Comparison of ENCODE assay signal across 8 mouse cellular contexts in the genomic region with DNA sequence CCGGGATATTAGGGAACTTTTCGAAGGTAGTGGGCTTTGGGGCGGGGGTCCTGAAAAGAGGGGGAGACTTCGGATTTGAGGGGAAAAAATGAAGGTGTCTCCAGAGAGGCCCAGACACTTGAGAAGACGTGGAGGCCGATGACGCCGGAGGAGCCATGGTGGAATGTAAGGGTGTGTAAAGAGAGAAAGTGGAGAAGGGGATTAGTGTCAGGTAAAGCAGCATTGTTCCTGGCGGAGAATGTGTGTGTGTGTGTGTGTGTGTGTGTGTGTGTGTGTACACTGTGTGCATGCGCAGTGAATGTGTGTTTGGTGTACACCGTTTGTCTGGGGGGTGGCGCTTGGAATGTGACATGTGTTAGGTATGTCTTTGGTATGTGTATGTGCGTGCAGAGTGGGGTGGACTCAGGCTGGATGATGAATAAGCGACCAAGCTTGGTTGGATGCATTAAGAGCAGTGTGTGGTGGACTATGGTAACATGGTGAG. TPM values are rescaled to one million over a fixed set of nuclear protein-coding genes. Genes with fewer than 3 reads are reported as not detected.
DNase-seq lines count a peak whose midpoint lies in the region; ATAC-seq lines count a peak whose summit lies in the region.

No protein-coding gene starts in this region.

- ATAC-seq in heart, embryonic 16.5 days (replicated peaks; ENCODE audit: extremely low read depth, insufficient read depth, low FRiP score) = 0 out of 2 replicates have a peak, but pooled peaks have one; percentile 14
- 0 out of 2 replicates have a peak, but pooled peaks have one; percentile 17 for ATAC-seq in megakaryocyte-erythroid progenitor cell, adult 5-6 weeks (replicated peaks; ENCODE audit: low FRiP score, low TSS enrichment, poor library complexity, severe bottlenecking)
- peak; percentile 18; the same call in 1 of the 2 replicates for ATAC-seq in stomach, embryonic 16.5 days (ENCODE audit: insufficient read depth, low FRiP score)

- peak overlapping the region; percentile 68 for H3K4me2 ChIP-seq in heart, embryonic 16.5 days (ENCODE audit: low read depth, low read length)
- H3K4me2 ChIP-seq in stomach, embryonic 16.5 days (ENCODE audit: low read depth, low read length) = peak overlapping the region; percentile 63

- H3K27me3 ChIP-seq in heart, embryonic 16.5 days (ENCODE audit: control insufficient read depth, insufficient read depth, low read length) = no peaks in the 10 kb centered on the region
- no peaks in the 10 kb centered on the region for H3K27me3 ChIP-seq in stomach, embryonic 16.5 days (ENCODE audit: control insufficient read depth, insufficient read depth, low read length)

- peak overlapping the region; percentile 85 for H3K27ac ChIP-seq in heart, embryonic 16.5 days (ENCODE audit: low read length)
- peak overlapping the region; percentile 82 for H3K27ac ChIP-seq in stomach, embryonic 16.5 days (ENCODE audit: low read length)

- WGBS in heart, embryonic 16.5 days = 20% methylated on average over 14 of the region's 14 CpGs
- 28% methylated on average over 14 of the region's 14 CpGs for WGBS in stomach, embryonic 16.5 days

- peaks cover 6% of the 10 kb centered on the region; the same call in 1 of the 2 replicates for H3K36me3 ChIP-seq in heart, embryonic 16.5 days (ENCODE audit: control insufficient read depth, insufficient read depth)
- no peaks in the 10 kb centered on the region for H3K36me3 ChIP-seq in stomach, embryonic 16.5 days (ENCODE audit: control insufficient read depth, insufficient read depth, low read length)

- intact Hi-C loops in left cerebral cortex, postnatal 14 days (cut with DNase I) = no loop called here

- peak overlapping the region; percentile 80 for H3K4me3 ChIP-seq in heart, embryonic 16.5 days (ENCODE audit: low read length)
- peak overlapping the region; percentile 70 for H3K4me3 ChIP-seq in stomach, embryonic 16.5 days (replicated peaks; ENCODE audit: low read length)

- H3K9me3 ChIP-seq in heart, embryonic 16.5 days (replicated peaks; ENCODE audit: control insufficient read depth, low read length) = no peaks in the 10 kb centered on the region; the same call in 1 of the 2 replicates
- H3K9me3 ChIP-seq in stomach, embryonic 16.5 days (replicated peaks; ENCODE audit: control insufficient read depth, low read length) = no peaks in the 10 kb centered on the region

- peaks cover 5% of the 10 kb centered on the region for H3K4me1 ChIP-seq in heart, embryonic 16.5 days (ENCODE audit: control insufficient read depth, insufficient read depth, low read length)
- H3K4me1 ChIP-seq in stomach, embryonic 16.5 days (ENCODE audit: control insufficient read depth, insufficient read depth, low read length) = peaks cover 4% of the 10 kb centered on the region

- peak; percentile 4 for DNase-seq in gastrocnemius, postnatal 10 days
- no peak for DNase-seq in gastrocnemius, adult 8-10 months (ENCODE audit: low spot score in 2 of 2)
- DNase-seq in MN1 (ENCODE audit: low spot score) = peak; percentile 15
- peak; percentile 13 for DNase-seq in embryo, embryonic 10 days (ENCODE audit: low spot score)
- peak; percentile 27 to 44 for DNase-seq in left cerebral cortex, postnatal 14 days (ENCODE audit: low spot score in 2 of 2)

- peak overlapping the region; percentile 91 for H3K9ac ChIP-seq in heart, embryonic 16.5 days (ENCODE audit: low read length)
- peak overlapping the region; percentile 82 for H3K9ac ChIP-seq in stomach, embryonic 16.5 days (ENCODE audit: low read length)

RNA-seq across cellular contexts. Expression of gene Pgrmc1, which starts 0.9 kb away (rescaled TPM):
- 10 to 100 TPM; 27.4 to 28.4 TPM for total RNA-seq in gastrocnemius, postnatal 10 days (2021)
- total RNA-seq in gastrocnemius, adult 8-10 months (2022) = 1 to 10 TPM; 6.0 to 9.2 (median 7.0) TPM
- 119 and 130 TPM in 2 replicates for polyA plus RNA-seq in heart, embryonic 16.5 days (2015; fragmentation: Nextera tagmentation; extraction: Ambion mirVana)
- total RNA-seq in left cerebral cortex, postnatal 14 days (2021) = 100 to 1,000 TPM; 295 to 333 TPM
- 74.8 and 75.4 TPM in 2 replicates for total RNA-seq in megakaryocyte-erythroid progenitor cell, adult 5-6 weeks (2014; fragmentation: Nextera tagmentation)
- total RNA-seq in megakaryocyte-erythroid progenitor cell, adult 5-6 weeks (2017) = 80.5 and 109 TPM in 2 replicates
- 224 and 242 TPM in 2 replicates for polyA plus RNA-seq in stomach, embryonic 16.5 days (2015; fragmentation: Nextera tagmentation; extraction: Ambion mirVana)

RNA-seq across cellular contexts. Expression of gene Akap17b, which starts 46.3 kb away (rescaled TPM):
- total RNA-seq in gastrocnemius, postnatal 10 days (2021) = 1 to 10 TPM; 1.7 to 1.8 TPM
- total RNA-seq in gastrocnemius, adult 8-10 months (2022) = 1 to 10 TPM; 1.5 to 3.0 (median 1.7) TPM
- 1.6 and 1.8 TPM in 2 replicates for polyA plus RNA-seq in heart, embryonic 16.5 days (2015; fragmentation: Nextera tagmentation; extraction: Ambion mirVana)
- total RNA-seq in left cerebral cortex, postnatal 14 days (2021) = 10 to 100 TPM in 1 of 2 experiments, 1 to 10 TPM in 1; 8.9 to 10.9 TPM
- 2.1 and 2.6 TPM in 2 replicates for total RNA-seq in megakaryocyte-erythroid progenitor cell, adult 5-6 weeks (2014; fragmentation: Nextera tagmentation)
- total RNA-seq in megakaryocyte-erythroid progenitor cell, adult 5-6 weeks (2017) = 6.8 and 11.8 TPM in 2 replicates
- polyA plus RNA-seq in stomach, embryonic 16.5 days (2015; fragmentation: Nextera tagmentation; extraction: Ambion mirVana) = 1.6 and 1.8 TPM in 2 replicates

Comparison
In these comparisons a context has a peak if more than half of its experiments do, and no peak if none do; other contexts are left out.
1. DNase-seq: peak in gastrocnemius, postnatal 10 days (single experiment), MN1 (single experiment), embryo, embryonic 10 days (single experiment) and left cerebral cortex, postnatal 14 days (2 of 2); none in gastrocnemius, adult 8-10 months (0 of 2).
2. Peak in every context shown above with its lines, with median percentiles within 50 percentile points of each other: ATAC-seq.